Mouse (Mus musculus) midbrain, embryonic 14.5 days (tissue): ENCODE data around the gene Lama5. TPM values are rescaled to one million over a fixed set of nuclear protein-coding genes. Genes with fewer than 3 reads are reported as not detected.
A peak's percentile ranks its signal among the peaks of the same experiment; 100 is the strongest.

Experiments
- ATAC-seq: fragments of 200-750 bp; cut with Nextera tagmentation; 2 replicates; pipeline ENCODE4 v1.8.0; 2017; ENCODE audit warnings: moderate number of reproducible peaks, moderate library complexity; ENCODE audit not compliant: low FRiP score, low TSS enrichment
- DNase-seq: peaks from one replicate; pipeline ENCODE4 v3.0.0-alpha.2; 2015
- H3K27ac ChIP-seq: fragments of 300-500 bp; sonication (generic); replicated peaks from 2 replicates; pipeline ENCODE4 v1.5.1; 2014; ENCODE audit warnings: mild to moderate bottlenecking, low read depth, low read length, moderate library complexity
- H3K27me3 ChIP-seq: fragments of 300-500 bp; sonication (generic); 2 replicates; pipeline ENCODE4 v1.6.1; 2014; ENCODE audit warnings: low read length, control low read depth, mixed read lengths; ENCODE audit not compliant: control insufficient read depth, insufficient read depth
- H3K36me3 ChIP-seq: fragments of 300-500 bp; sonication (generic); 2 replicates; pipeline ENCODE4 v1.6.1; 2014; ENCODE audit warnings: low read length, control low read depth; ENCODE audit not compliant: control insufficient read depth, insufficient read depth
- H3K4me1 ChIP-seq: fragments of 300-500 bp; sonication (generic); 2 replicates; pipeline ENCODE4 v1.6.1; 2014; ENCODE audit warnings: mild to moderate bottlenecking, antibody characterized with exemption, low read length, control low read depth; ENCODE audit not compliant: control insufficient read depth, insufficient read depth
- H3K4me2 ChIP-seq: fragments of 300-500 bp; sonication (generic); 2 replicates; pipeline ENCODE4 v1.6.1; 2014; ENCODE audit warnings: mild to moderate bottlenecking, low read length, moderate library complexity
- H3K4me3 ChIP-seq: fragments of 300-500 bp; sonication (generic); replicated peaks from 2 replicates; pipeline ENCODE4 v1.5.1; 2014; ENCODE audit warnings: low read depth, low read length
- H3K9ac ChIP-seq: fragments of 300-500 bp; sonication (generic); replicated peaks from 2 replicates; pipeline ENCODE4 v1.6.1; 2014; ENCODE audit warnings: mild to moderate bottlenecking, low read length, moderate library complexity
- H3K9me3 ChIP-seq: fragments of 300-500 bp; sonication (generic); 2 replicates; pipeline ENCODE4 v1.6.1; 2016; ENCODE audit warnings: low read length, control low read depth, mixed read lengths; ENCODE audit not compliant: control insufficient read depth
- WGBS: fragments of 180-500 bp; shearing (Covaris S2); extraction: QIAGEN DNeasy Blood & Tissue Kit; methylation state at CpG from one replicate; pipeline ENCODE4 v1.1.7; 2014; 5-methylcytosine and 5-hydroxymethylcytosine counted together
- polyA plus RNA-seq: library from polyadenylated mRNA; unstranded; fragments of >200 nt; fragmentation: Nextera tagmentation; extraction: Ambion mirVana; gene quantifications from 2 replicates; pipeline ENCODE4 v1.2.1, GENCODE M21; 2014

Lama5 gene
- polyA plus RNA-seq, 1 experiment from 2014 or later = 1.8 TPM

GRCm38 (mm10) chr2:180202263-180202662 is 23.4 kb downstream of the Lama5 start:
- 0 out of 2 replicates have a peak, but pooled peaks cover 9% of the 10 kb centered on the region for H3K4me1 ChIP-seq
- no peaks in the 10 kb centered on the region for H3K36me3 ChIP-seq
- 92% methylated on average over 14 of the region's 14 CpGs for WGBS
- H3K9me3 ChIP-seq = no peaks in the 10 kb centered on the region
- H3K9ac ChIP-seq = no peak overlapping the region
- H3K4me2 ChIP-seq = no peak overlapping the region
- H3K4me3 ChIP-seq = no peak overlapping the region
- no peak for ATAC-seq
- DNase-seq = no peak
- H3K27me3 ChIP-seq = no peaks in the 10 kb centered on the region
- H3K27ac ChIP-seq = no peak overlapping the region

- H3K4me1 ChIP-seq = 0 out of 2 replicates have a peak, but pooled peaks cover 9% of the 10 kb centered on the region
- DNase-seq (no peak), ATAC-seq (no peak)
- no peak overlapping the region for H3K9ac ChIP-seq
- H3K27ac ChIP-seq = no peak overlapping the region
- WGBS = 78% methylated on average over 9 of the region's 9 CpGs
- H3K4me2 ChIP-seq = no peak overlapping the region
- no peak overlapping the region for H3K4me3 ChIP-seq
- no peaks in the 10 kb centered on the region for H3K27me3 ChIP-seq
- H3K36me3 ChIP-seq = no peaks in the 10 kb centered on the region
- H3K9me3 ChIP-seq = no peaks in the 10 kb centered on the region
Observed at GRCm38 (mm10) chr2:180201303-180201702, 24.4 kb downstream of the Lama5 start.

- H3K9me3 ChIP-seq = no peaks in the 10 kb centered on the region
- no peaks in the 10 kb centered on the region for H3K27me3 ChIP-seq
- DNase-seq (no peak), ATAC-seq (no peak)
- H3K4me3 ChIP-seq = no peak overlapping the region
- 0 out of 2 replicates have a peak, but pooled peaks cover 7% of the 10 kb centered on the region for H3K4me1 ChIP-seq
- no peak overlapping the region for H3K4me2 ChIP-seq
- H3K27ac ChIP-seq = no peak overlapping the region
- 64% methylated on average over 11 of the region's 11 CpGs for WGBS
- H3K36me3 ChIP-seq = no peaks in the 10 kb centered on the region
- H3K9ac ChIP-seq = no peak overlapping the region
Observed at GRCm38 (mm10) chr2:180200681-180201080, 25.0 kb downstream of the Lama5 start.

- Histone ChIP-seq H3K9me3 (no peaks in the 10 kb centered on the region), H3K36me3 (no peaks in the 10 kb centered on the region), H3K9ac (no peak overlapping the region), H3K4me2 (no peak overlapping the region), H3K27ac (no peak overlapping the region), H3K4me3 (no peak overlapping the region), H3K27me3 (no peaks in the 10 kb centered on the region), H3K4me1 (no peaks in the 10 kb centered on the region)
- DNase-seq (no peak), ATAC-seq (no peak)
- 85% methylated on average over 10 of the region's 10 CpGs for WGBS
Observed at GRCm38 (mm10) chr2:180198782-180199181, 26.9 kb downstream of the Lama5 start.

- no peak for ATAC-seq
- Histone ChIP-seq H3K4me1 (no peaks in the 10 kb centered on the region), H3K4me3 (no peak overlapping the region), H3K27me3 (no peaks in the 10 kb centered on the region), H3K9me3 (no peaks in the 10 kb centered on the region), H3K27ac (no peak overlapping the region), H3K9ac (no peak overlapping the region), H3K36me3 (no peaks in the 10 kb centered on the region), H3K4me2 (no peak overlapping the region)
- DNase-seq = peak; percentile 36
- WGBS = 85% methylated on average over 10 of the region's 10 CpGs
Observed at GRCm38 (mm10) chr2:180197323-180198037, 28.2 kb downstream of the Lama5 start.

- H3K9me3 ChIP-seq = no peaks in the 10 kb centered on the region
- DNase-seq (no peak), ATAC-seq (no peak)
- H3K4me3 ChIP-seq = no peak overlapping the region
- 80% methylated on average over 12 of the region's 12 CpGs for WGBS
- no peaks in the 10 kb centered on the region for H3K4me1 ChIP-seq
- no peak overlapping the region for H3K4me2 ChIP-seq
- no peak overlapping the region for H3K27ac ChIP-seq
- H3K27me3 ChIP-seq = no peaks in the 10 kb centered on the region
- no peak overlapping the region for H3K9ac ChIP-seq
- H3K36me3 ChIP-seq = no peaks in the 10 kb centered on the region
Observed at GRCm38 (mm10) chr2:180196610-180197322, 28.9 kb downstream of the Lama5 start.

- Histone ChIP-seq H3K27ac (no peak overlapping the region), H3K4me2 (no peak overlapping the region), H3K36me3 (no peaks in the 10 kb centered on the region), H3K9me3 (no peaks in the 10 kb centered on the region), H3K9ac (no peak overlapping the region), H3K27me3 (no peaks in the 10 kb centered on the region), H3K4me1 (no peaks in the 10 kb centered on the region), H3K4me3 (no peak overlapping the region)
- DNase-seq (no peak), ATAC-seq (no peak)
- WGBS = 84% methylated on average over 11 of the region's 11 CpGs
Observed at GRCm38 (mm10) chr2:180187362-180187761, 38.3 kb downstream of the Lama5 start.

- WGBS = 94% methylated on average over 14 of the region's 14 CpGs
- no peak for ATAC-seq
- Histone ChIP-seq H3K27ac (no peak overlapping the region), H3K4me1 (no peaks in the 10 kb centered on the region), H3K9ac (no peak overlapping the region), H3K4me3 (no peak overlapping the region), H3K4me2 (no peak overlapping the region), H3K9me3 (no peaks in the 10 kb centered on the region), H3K27me3 (no peaks in the 10 kb centered on the region), H3K36me3 (no peaks in the 10 kb centered on the region)
- DNase-seq = no peak
Observed at GRCm38 (mm10) chr2:180185686-180186085, 40.0 kb downstream of the Lama5 start.

GRCm38 (mm10) chr2:180184752-180185109 is 40.9 kb downstream of the Lama5 start:
- no peak for DNase-seq
- no peak overlapping the region for H3K27ac ChIP-seq
- H3K9ac ChIP-seq = no peak overlapping the region
- 83% methylated on average over 6 of the region's 6 CpGs for WGBS
- H3K4me3 ChIP-seq = no peak overlapping the region
- H3K27me3 ChIP-seq = no peaks in the 10 kb centered on the region
- ATAC-seq = no peak
- no peaks in the 10 kb centered on the region for H3K9me3 ChIP-seq
- no peaks in the 10 kb centered on the region for H3K36me3 ChIP-seq
- H3K4me2 ChIP-seq = no peak overlapping the region
- no peaks in the 10 kb centered on the region for H3K4me1 ChIP-seq
